Mouse (Mus musculus) erythroblast, embryonic 14.5 days (primary cell): Measurements from ENCODE around the gene Miga1.

ENCODE experiments used
- GATA1 ChIP-seq: IDR thresholded peaks from 2 replicates; pipeline ENCODE4 v1.6.1; 2012; ENCODE audit warnings: low read length, inconsistent platforms, mixed read lengths
- TAL1 ChIP-seq: IDR thresholded peaks from 3 replicates; pipeline ENCODE4 v1.6.1; 2012; ENCODE audit warnings: low read length, inconsistent platforms, mixed read lengths

DNA sequence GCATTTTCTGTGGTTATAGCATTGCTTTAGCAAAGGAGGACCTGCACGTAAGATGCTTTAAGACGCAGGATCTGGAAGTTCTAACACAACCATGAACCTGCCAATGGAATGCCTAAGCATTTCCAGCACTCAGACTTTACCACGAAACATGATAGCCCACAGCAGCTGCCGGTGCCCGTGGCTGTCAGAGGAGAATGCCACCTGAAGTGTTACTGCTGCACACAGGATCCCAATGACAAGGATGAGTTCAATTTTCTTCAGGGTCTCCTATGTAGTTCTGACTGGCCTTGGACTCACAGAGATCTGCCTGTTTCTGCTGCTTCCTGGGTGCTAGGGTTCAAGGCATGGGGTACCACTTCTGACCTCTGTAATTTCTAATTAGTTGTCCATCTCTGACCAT is 55.4 kb downstream of the Miga1 start:
- TF ChIP-seq GATA1: no peak
- no peak for TF ChIP-seq TAL1
